Mouse (Mus musculus) thymus, adult 2 months (tissue): ENCODE measurements around the gene Gclm.

Experiments
- CTCF ChIP-seq: fragments of 200-500 bp; IDR thresholded peaks from 2 replicates; pipeline ENCODE4 v1.5.1; 2012; ENCODE audit warnings: mild to moderate bottlenecking, control low read depth, low read length, moderate library complexity, borderline replicate concordance; ENCODE audit not compliant: control insufficient read depth, poor library complexity, insufficient read depth; ENCODE audit errors: extremely low read depth
- POLR2A ChIP-seq: fragments of 200-500 bp; IDR thresholded peaks from 2 replicates; pipeline ENCODE4 v1.6.1; 2012; ENCODE audit warnings: mild to moderate bottlenecking, low read length, control low read depth, moderate library complexity; ENCODE audit not compliant: control insufficient read depth, poor library complexity, insufficient read depth; ENCODE audit errors: extremely low read depth

DNA sequence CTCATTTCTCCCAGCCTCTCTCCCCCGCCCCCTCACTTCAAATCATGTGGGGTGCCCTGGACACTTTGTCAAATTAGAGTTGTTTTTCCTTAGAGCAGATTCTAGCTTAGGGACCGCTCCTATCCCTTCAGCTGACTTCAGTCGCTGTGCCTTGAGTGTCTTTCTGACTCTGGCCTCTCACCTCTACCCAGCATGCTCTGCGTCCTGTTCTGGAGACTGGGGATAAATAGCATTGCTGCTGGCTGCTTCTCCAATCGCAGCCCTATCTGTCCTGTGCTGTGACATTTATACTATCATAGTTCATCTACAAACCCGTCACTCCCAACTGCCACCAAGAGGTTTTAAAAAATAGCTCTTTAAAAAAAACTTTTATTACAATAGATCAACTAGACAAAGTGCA is 2.5 kb upstream of the Gclm start:
- TF ChIP-seq CTCF, result no peak
- TF ChIP-seq POLR2A, result no peak
